Mouse (Mus musculus) small intestine, adult 2 months (tissue): ENCODE measurements around the gene Taf12.

Source experiments
- CTCF ChIP-seq: fragments of 200-500 bp; IDR thresholded peaks from 2 replicates; pipeline ENCODE4 v1.5.1; 2012; ENCODE audit warnings: low read depth, mild to moderate bottlenecking, control low read depth, inconsistent platforms, low read length, moderate library complexity, mixed read lengths; ENCODE audit not compliant: insufficient replicate concordance, insufficient read length; ENCODE audit errors: extremely low read depth
- POLR2A ChIP-seq: fragments of 200-500 bp; IDR thresholded peaks from 2 replicates; pipeline ENCODE4 v1.6.1; 2012; ENCODE audit warnings: low read depth, mild to moderate bottlenecking, control low read depth, inconsistent platforms, low read length, moderate library complexity

DNA sequence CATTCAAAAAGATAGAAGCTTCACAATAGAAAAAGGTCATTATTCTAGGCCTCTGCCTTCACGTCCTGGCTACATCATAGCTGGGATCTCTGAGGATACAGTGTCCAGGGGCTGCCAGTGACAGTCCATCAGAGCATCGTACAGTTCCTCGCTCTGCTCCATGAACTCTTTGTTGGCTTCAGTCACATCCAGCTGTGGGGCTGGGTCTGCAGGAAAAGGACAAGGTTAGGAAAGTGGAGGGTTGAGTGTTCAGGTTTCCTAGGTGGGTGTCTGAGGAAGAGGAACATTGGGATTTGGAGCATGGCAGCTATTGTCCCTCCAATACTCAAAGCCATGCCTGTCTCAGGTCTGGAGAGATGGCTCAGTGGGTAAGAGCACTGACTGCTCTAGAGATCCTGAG lies 37.6 kb downstream of the Taf12 start:
- TF ChIP-seq POLR2A, result no peak
- TF ChIP-seq CTCF, result no peak
